Mouse (Mus musculus) thymus, postnatal 36 days (tissue): ENCODE data around the gene Plpp6.
A peak's percentile ranks its signal among the peaks of the same experiment; 100 is the strongest.
"Not testable (repeated sequence)": the region's sequence is repeated elsewhere in the genome, so short reads cannot be mapped to it uniquely, and the experiment has no call there.

ENCODE experiments used
- DNase-seq, 2 experiments: peaks; one replicate each; pipeline ENCODE4 v3.0.0; 2022; ENCODE audit warnings: mixed read lengths in 2 of 2

Gene Plpp6

GRCm38 (mm10) chr19:28989515-28989914 lies 25.8 kb downstream of the Plpp6 start:
- DNase-seq: no peak

DNA sequence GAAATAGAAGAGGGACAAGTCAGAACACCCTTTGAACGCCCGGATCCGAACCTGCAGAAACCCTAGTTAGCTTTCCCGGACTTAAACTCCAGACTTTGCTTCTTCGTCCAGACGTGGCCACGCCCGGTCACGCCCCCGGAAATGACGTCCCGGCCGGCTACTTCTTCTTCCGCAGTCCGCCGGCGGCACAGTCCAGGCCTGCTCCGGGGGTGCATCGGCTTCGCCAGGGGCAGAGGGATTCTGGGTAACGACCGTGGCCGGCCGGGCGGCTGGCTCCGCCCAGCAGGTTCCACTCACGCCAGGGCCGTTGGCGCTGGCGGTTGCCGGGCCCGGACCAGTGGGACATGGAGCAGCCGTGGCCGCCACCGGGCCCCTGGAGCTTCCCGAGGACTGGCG lies 26.4 kb downstream of the Plpp6 start, which contains the start of gene Cdc37l1:
Gene Cdc37l1 (plus strand): TSS at position 159 of the 396 bp plus-strand sequence.
- peak; percentile 94 to 95 for DNase-seq

DNA sequence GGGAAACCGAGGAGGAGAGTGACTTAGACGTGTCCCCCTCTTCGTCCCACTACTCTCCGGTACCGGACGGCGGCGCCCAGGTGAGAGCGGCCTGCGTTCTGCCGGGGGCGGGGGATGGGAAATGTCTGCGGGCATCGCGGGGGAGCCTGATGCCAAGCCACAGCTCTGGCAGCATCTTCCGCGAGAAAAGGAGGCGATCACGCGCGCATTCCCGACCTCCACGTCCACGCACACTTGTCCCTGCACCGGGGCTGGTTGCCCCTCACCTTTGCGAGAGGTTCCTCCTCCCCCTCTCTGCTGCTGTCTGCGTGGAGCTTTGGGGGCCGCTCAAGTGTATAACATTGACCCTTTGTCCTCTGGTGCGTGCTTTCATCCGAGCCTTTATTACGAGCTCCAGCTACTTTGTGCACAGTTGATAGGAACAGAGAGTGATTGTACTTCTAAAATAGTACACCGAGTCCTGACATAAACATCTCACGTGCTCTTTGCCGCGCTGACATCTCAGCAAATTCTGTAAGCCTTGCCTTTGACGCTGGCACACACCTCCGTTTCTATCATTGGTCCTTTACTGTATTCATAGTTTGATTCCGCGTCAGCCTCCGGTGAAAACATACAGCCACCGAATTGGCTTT lies 27.0 kb downstream of the Plpp6 start:
- DNase-seq: no peak

DNA sequence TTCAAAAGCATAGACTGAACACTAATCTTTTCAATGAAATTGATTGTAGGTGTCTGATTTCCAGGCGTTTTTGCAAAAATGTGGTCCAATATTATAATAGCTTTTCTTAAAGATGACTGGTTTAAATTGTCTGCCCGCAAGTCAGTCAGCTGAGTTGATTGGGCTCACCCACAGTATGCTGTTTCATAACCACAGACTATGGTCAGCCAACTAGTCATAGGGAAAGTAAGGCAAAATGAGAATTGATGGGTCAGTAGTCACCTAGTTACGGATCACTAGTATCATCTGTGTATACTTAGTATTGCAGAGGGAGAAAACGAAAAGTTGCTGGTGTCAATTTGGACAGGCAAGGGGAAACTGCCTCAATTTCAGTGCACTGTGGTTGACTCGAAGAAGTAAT lies 27.6 kb downstream of the Plpp6 start:
- DNase-seq: no peak

- no peak for DNase-seq
Observed at GRCm38 (mm10) chr19:28994870-28995269, 31.1 kb downstream of the Plpp6 start.

DNA sequence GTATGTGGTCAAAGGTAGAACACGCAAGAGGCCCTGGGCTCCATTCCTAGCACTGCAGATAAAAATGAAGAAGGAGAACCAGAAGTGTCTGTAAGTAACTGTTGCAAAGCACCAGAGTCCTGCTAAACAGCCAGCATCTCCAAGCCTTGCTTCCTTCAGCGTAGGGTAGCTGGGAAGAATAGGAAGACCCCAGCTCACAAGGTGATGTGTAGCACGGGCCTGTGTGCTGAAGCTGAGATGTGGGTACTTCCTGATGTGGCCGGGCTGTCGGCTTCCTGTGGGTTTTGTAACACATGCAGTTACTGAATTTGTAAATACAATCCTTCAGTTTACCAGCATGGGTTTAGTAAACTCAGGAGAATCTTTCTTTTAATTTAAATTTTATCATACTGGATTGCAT lies 31.6 kb downstream of the Plpp6 start:
- no peak for DNase-seq

GRCm38 (mm10) chr19:28997976-28998630 lies 34.4 kb downstream of the Plpp6 start:
- DNase-seq: no peak

DNA sequence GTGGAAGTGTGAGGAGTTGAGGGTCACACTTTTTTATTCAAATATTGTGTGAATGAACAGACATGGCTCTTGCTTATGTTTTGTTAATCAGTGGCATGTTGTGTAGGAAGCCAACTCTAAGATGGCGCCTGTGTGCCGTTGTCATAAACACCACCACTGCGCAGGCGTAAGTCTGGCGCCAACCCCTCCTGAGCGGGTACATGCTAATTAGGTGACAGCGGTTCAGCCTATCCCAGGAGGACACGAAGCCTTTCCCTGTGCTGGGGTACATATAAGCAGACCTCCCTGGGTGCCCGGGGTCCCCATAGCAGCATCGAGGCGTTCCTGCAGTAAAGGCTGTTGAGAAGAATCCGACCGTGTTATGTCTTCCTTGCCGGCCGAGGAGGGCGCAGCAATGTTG lies 36.6 kb downstream of the Plpp6 start:
- not testable (repeated sequence) for DNase-seq

GRCm38 (mm10) chr19:29008069-29008706 lies 44.4 kb downstream of the Plpp6 start:
- DNase-seq: no peak

DNA sequence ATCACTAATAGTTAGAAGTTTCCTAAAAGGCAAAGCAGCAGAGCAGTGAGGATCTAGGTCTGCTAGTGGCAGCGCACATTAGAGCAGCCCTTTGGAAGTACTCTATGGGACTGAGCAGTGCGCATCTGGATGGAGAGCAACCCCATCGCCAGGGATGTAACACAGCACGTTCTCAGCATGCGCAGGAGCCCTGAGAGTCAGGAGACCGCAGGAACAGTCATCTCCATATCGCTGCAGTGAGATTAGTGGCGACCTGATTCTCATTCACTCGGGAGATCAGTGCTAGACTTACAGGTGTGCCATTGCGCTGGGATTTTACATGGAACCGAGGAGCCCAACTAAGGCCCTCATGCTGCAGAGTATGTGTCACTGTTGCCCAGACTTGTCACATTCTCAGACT lies 45.3 kb downstream of the Plpp6 start:
- DNase-seq: no peak

DNA sequence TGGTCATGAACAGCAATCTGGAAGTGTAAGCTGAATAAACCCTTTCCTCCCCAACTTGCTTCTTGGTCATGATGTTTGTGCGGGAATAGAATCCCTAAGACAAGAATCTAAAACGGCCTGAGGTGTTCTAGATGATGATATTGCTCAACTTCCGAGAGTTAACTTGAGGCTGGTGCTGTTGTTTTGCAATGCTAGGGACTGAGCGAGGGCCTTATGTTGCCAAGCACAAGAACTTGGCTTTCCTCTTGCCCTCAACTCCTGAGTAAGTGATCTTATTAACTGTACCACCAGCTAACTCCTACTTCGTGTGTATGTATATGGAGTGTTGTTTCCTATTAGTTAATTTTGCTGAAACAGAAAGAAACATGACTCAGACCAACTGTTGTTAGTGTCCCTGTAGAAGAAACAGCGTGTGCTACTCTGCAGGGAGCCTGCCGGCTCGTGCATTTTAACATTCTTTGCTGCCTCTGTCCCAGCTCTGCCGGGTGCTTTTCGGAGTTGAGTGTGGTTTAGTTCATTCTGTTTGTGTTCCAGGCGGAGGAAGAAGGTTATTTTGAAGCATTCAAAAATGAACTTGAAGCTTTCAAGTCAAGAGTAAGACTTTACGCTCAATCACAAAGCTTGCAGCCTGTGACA lies 47.7 kb downstream of the Plpp6 start:
- DNase-seq: no peak

- DNase-seq: no peak
Observed at GRCm38 (mm10) chr19:29014466-29015055, 50.8 kb downstream of the Plpp6 start.

- DNase-seq: no peak
Observed at GRCm38 (mm10) chr19:29015410-29016203, 51.9 kb downstream of the Plpp6 start.

- DNase-seq: no peak
Observed at GRCm38 (mm10) chr19:29016204-29016765, 52.5 kb downstream of the Plpp6 start.
